Mouse (Mus musculus) bone marrow macrophage, adult 2 months (primary cell): Measurements from ENCODE around the gene Hoxd1.

Experiments
- CTCF ChIP-seq: IDR thresholded peaks from 2 replicates; pipeline ENCODE4 v1.5.1; 2012; ENCODE audit warnings: low read depth, mild to moderate bottlenecking, low read length, moderate library complexity
- POLR2A ChIP-seq: IDR thresholded peaks from 2 replicates; pipeline ENCODE4 v1.6.1; 2012; ENCODE audit warnings: mild to moderate bottlenecking, low read depth, low read length, borderline replicate concordance

- TF ChIP-seq CTCF = no peak
- TF ChIP-seq POLR2A = no peak
These were observed 11.6 kb downstream of the Hoxd1 start for GRCm38 (mm10) chr2:74774359-74774758.
